Mouse (Mus musculus) brain, embryonic 18.5 days (tissue): ENCODE results near the gene Vmn1r128.
"Not testable (repeated sequence)": the region's sequence is repeated elsewhere in the genome, so short reads cannot be mapped to it uniquely, and the experiment has no call there.

Experiments
- DNase-seq: peaks from one replicate; pipeline ENCODE4 v3.0.0-alpha.2; 2012; ENCODE audit warnings: low read depth, low spot score

The Vmn1r128 gene

GRCm38 (mm10) chr7:21349073-21349472 is at the start of gene Vmn1r128:
Gene Vmn1r128, plus strand, starts transcription at chr7:21349373.
- DNase-seq = not testable (repeated sequence)

- not testable (repeated sequence) for DNase-seq
Measured at GRCm38 (mm10) chr7:21301367-21301766, 47.8 kb upstream of the Vmn1r128 start, which contains the start of gene Vmn1r126. Gene Vmn1r126, minus strand, starts transcription at chr7:21301467.

GRCm38 (mm10) chr7:21319761-21320160 is 29.4 kb upstream of the Vmn1r128 start, which contains the start of gene Vmn1r127:
Gene Vmn1r127, minus strand, starts transcription at chr7:21319861.
- not testable (repeated sequence) for DNase-seq

- DNase-seq = not testable (repeated sequence)
Measured at GRCm38 (mm10) chr7:21361191-21361590, 12.0 kb downstream of the Vmn1r128 start, which contains the start of gene Vmn1r129. Gene Vmn1r129, minus strand, starts transcription at chr7:21361291.
